Mouse (Mus musculus): ENCODE data around the gene Slc26a6. TPM values are rescaled to one million over a fixed set of nuclear protein-coding genes. Genes with fewer than 3 reads are reported as not detected.

Gene Slc26a6
- polyA plus RNA-seq, 1 experiment, result 8.2 TPM

GRCm38 (mm10) chr9:108848419-108848818 is 4.7 kb upstream of the Slc26a6 start:
- Histone ChIP-seq H3K4me1 (ENCODE audit: control insufficient read depth, insufficient read depth, low read length) (peaks cover 10% of the 10 kb centered on the region), H3K27ac (ENCODE audit: insufficient read depth, low read length) (no peak overlapping the region), H3K4me3 (ENCODE audit: low read depth, low read length) (peak overlapping the region; percentile 46), H3K36me3 (ENCODE audit: control insufficient read depth, insufficient read depth, low read length, poor library complexity, severe bottlenecking) (no peaks in the 10 kb centered on the region), H3K9ac (ENCODE audit: low read depth, poor library complexity, severe bottlenecking) (peak overlapping the region; percentile 22; the same call in 1 of the 2 replicates), H3K9me3 (replicated peaks; ENCODE audit: control insufficient read depth, insufficient read depth, low read length, poor library complexity, severe bottlenecking) (no peaks in the 10 kb centered on the region), H3K27me3 (ENCODE audit: control insufficient read depth, insufficient read depth, low read length, poor library complexity, severe bottlenecking) (no peaks in the 10 kb centered on the region)
- TF ChIP-seq CTCF (IDR thresholded peaks at IDR 0.05; ENCODE audit: low read depth, low read length) (no peak), POLR2A (IDR thresholded peaks at IDR 0.05; ENCODE audit: insufficient read depth, low read length) (no peak), EP300 (IDR thresholded peaks at IDR 0.05; ENCODE audit: insufficient read depth, low read depth, low read length) (no peak)

DNA sequence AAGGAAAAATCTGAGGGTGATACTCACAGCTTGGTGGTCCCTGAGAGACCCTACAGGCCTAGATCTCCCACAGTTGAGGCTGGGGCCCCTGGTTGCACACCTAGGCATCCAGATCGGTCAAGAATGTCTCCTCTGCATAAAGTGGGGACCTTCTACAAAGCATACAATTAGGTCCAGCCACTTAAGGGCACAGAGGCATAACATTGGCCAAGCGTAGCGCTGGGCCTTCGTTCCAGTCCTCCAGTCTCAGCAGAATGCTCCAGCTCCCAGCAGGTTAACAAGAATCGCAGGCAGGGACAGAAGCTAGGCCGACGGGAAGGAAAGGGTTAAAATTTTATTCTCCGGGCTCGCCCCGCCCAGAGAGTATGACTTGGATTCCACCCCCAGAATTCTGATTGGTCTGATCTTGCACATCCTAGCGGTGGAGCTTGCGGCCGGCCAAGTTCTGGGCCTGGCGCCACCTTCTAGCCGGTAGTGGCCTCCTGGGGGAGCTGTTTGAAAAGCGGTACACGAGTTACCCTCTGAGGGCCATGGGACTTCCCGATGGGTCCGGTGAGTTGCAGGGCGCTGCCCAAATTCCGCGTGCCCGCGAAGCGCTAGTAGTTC is 655 bp downstream of the Slc26a6 start:
- Histone ChIP-seq H3K9ac (ENCODE audit: low read depth, poor library complexity, severe bottlenecking) (peak overlapping the region; percentile 58), H3K9me3 (replicated peaks; ENCODE audit: control insufficient read depth, insufficient read depth, low read length, poor library complexity, severe bottlenecking) (no peaks in the 10 kb centered on the region), H3K4me1 (ENCODE audit: control insufficient read depth, insufficient read depth, low read length) (peaks cover 9% of the 10 kb centered on the region), H3K36me3 (ENCODE audit: control insufficient read depth, insufficient read depth, low read length, poor library complexity, severe bottlenecking) (no peaks in the 10 kb centered on the region), H3K27ac (ENCODE audit: insufficient read depth, low read length) (0 out of 2 replicates have a peak overlapping the region, but pooled peaks have one; percentile 7), H3K4me3 (ENCODE audit: low read depth, low read length) (peak overlapping the region; percentile 83), H3K27me3 (ENCODE audit: control insufficient read depth, insufficient read depth, low read length, poor library complexity, severe bottlenecking) (no peaks in the 10 kb centered on the region)
- TF ChIP-seq EP300 (IDR thresholded peaks at IDR 0.05; ENCODE audit: insufficient read depth, low read depth, low read length) (no peak), POLR2A (IDR thresholded peaks at IDR 0.05; ENCODE audit: insufficient read depth, low read length) (peak; percentile 21), CTCF (IDR thresholded peaks at IDR 0.05; ENCODE audit: low read depth, low read length) (peak; percentile 54)

- Histone ChIP-seq H3K4me3 (ENCODE audit: low read depth, low read length) (peak overlapping the region; percentile 83), H3K9me3 (replicated peaks; ENCODE audit: control insufficient read depth, insufficient read depth, low read length, poor library complexity, severe bottlenecking) (no peaks in the 10 kb centered on the region), H3K27ac (ENCODE audit: insufficient read depth, low read length) (0 out of 2 replicates have a peak overlapping the region, but pooled peaks have one; percentile 7), H3K9ac (ENCODE audit: low read depth, poor library complexity, severe bottlenecking) (peak overlapping the region; percentile 58), H3K36me3 (ENCODE audit: control insufficient read depth, insufficient read depth, low read length, poor library complexity, severe bottlenecking) (no peaks in the 10 kb centered on the region), H3K4me1 (ENCODE audit: control insufficient read depth, insufficient read depth, low read length) (peaks cover 8% of the 10 kb centered on the region), H3K27me3 (ENCODE audit: control insufficient read depth, insufficient read depth, low read length, poor library complexity, severe bottlenecking) (no peaks in the 10 kb centered on the region)
- TF ChIP-seq EP300 (IDR thresholded peaks at IDR 0.05; ENCODE audit: insufficient read depth, low read depth, low read length) (no peak), POLR2A (IDR thresholded peaks at IDR 0.05; ENCODE audit: insufficient read depth, low read length) (peak; percentile 89)
These were observed 1.2 kb downstream of the Slc26a6 start for GRCm38 (mm10) chr9:108854241-108854696.

GRCm38 (mm10) chr9:108855335-108855734 is 2.3 kb downstream of the Slc26a6 start:
- Histone ChIP-seq H3K4me3 (ENCODE audit: low read depth, low read length) (no peak overlapping the region), H3K36me3 (ENCODE audit: control insufficient read depth, insufficient read depth, low read length, poor library complexity, severe bottlenecking) (no peaks in the 10 kb centered on the region), H3K9ac (ENCODE audit: low read depth, poor library complexity, severe bottlenecking) (0 out of 2 replicates have a peak overlapping the region, but pooled peaks have one; percentile 58), H3K27me3 (ENCODE audit: control insufficient read depth, insufficient read depth, low read length, poor library complexity, severe bottlenecking) (no peaks in the 10 kb centered on the region), H3K27ac (ENCODE audit: insufficient read depth, low read length) (no peak overlapping the region), H3K4me1 (ENCODE audit: control insufficient read depth, insufficient read depth, low read length) (peaks cover 6% of the 10 kb centered on the region), H3K9me3 (replicated peaks; ENCODE audit: control insufficient read depth, insufficient read depth, low read length, poor library complexity, severe bottlenecking) (no peaks in the 10 kb centered on the region)
- no peak for TF ChIP-seq EP300 (IDR thresholded peaks at IDR 0.05; ENCODE audit: insufficient read depth, low read depth, low read length)
- TF ChIP-seq POLR2A (IDR thresholded peaks at IDR 0.05; ENCODE audit: insufficient read depth, low read length), result no peak
- TF ChIP-seq CTCF (IDR thresholded peaks at IDR 0.05; ENCODE audit: low read depth, low read length), result no peak

GRCm38 (mm10) chr9:108858792-108859527 is 5.9 kb downstream of the Slc26a6 start:
- TF ChIP-seq EP300 (IDR thresholded peaks at IDR 0.05; ENCODE audit: insufficient read depth, low read depth, low read length) (no peak), CTCF (IDR thresholded peaks at IDR 0.05; ENCODE audit: low read depth, low read length) (no peak), POLR2A (IDR thresholded peaks at IDR 0.05; ENCODE audit: insufficient read depth, low read length) (no peak)
- Histone ChIP-seq H3K27me3 (ENCODE audit: control insufficient read depth, insufficient read depth, low read length, poor library complexity, severe bottlenecking) (no peaks in the 10 kb centered on the region), H3K4me3 (ENCODE audit: low read depth, low read length) (no peak overlapping the region), H3K9me3 (replicated peaks; ENCODE audit: control insufficient read depth, insufficient read depth, low read length, poor library complexity, severe bottlenecking) (no peaks in the 10 kb centered on the region), H3K9ac (ENCODE audit: low read depth, poor library complexity, severe bottlenecking) (no peak overlapping the region), H3K36me3 (ENCODE audit: control insufficient read depth, insufficient read depth, low read length, poor library complexity, severe bottlenecking) (no peaks in the 10 kb centered on the region), H3K27ac (ENCODE audit: insufficient read depth, low read length) (no peak overlapping the region), H3K4me1 (ENCODE audit: control insufficient read depth, insufficient read depth, low read length) (no peaks in the 10 kb centered on the region)

DNA sequence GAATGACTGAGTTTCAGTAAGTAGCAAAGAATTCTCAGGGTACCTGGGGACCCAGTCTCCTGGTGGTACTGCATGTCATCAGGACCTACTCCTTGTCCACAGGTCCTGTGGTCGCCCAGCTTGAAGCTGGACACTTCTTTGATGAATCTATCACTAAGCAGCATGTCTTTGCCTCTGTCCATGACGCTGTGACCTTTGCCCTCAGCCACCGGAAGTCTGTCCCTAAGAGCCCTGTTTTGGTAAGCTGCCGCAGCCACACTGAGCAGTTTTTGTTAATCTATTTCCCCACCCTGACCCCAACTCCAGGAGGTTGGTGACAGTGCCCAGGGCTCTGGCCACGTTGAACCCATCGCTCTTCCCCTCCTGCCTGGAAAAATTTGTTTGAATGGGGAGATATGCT is 59.2 kb downstream of the Slc26a6 start:
- Histone ChIP-seq H3K36me3 (ENCODE audit: control insufficient read depth, insufficient read depth, low read length, poor library complexity, severe bottlenecking) (no peaks in the 10 kb centered on the region), H3K9ac (ENCODE audit: low read depth, poor library complexity, severe bottlenecking) (no peak overlapping the region), H3K9me3 (replicated peaks; ENCODE audit: control insufficient read depth, insufficient read depth, low read length, poor library complexity, severe bottlenecking) (no peaks in the 10 kb centered on the region), H3K27ac (ENCODE audit: insufficient read depth, low read length) (no peak overlapping the region), H3K4me1 (ENCODE audit: control insufficient read depth, insufficient read depth, low read length) (no peaks in the 10 kb centered on the region), H3K27me3 (ENCODE audit: control insufficient read depth, insufficient read depth, low read length, poor library complexity, severe bottlenecking) (no peaks in the 10 kb centered on the region), H3K4me3 (ENCODE audit: low read depth, low read length) (no peak overlapping the region)
- TF ChIP-seq CTCF (IDR thresholded peaks at IDR 0.05; ENCODE audit: low read depth, low read length), result no peak
- TF ChIP-seq POLR2A (IDR thresholded peaks at IDR 0.05; ENCODE audit: insufficient read depth, low read length), result no peak
- TF ChIP-seq EP300 (IDR thresholded peaks at IDR 0.05; ENCODE audit: insufficient read depth, low read depth, low read length), result no peak
